ENCODE assay signal across 7 mouse cellular contexts in genomic region chr4:98108676-98109016, GRCm38 (mm10).
DNase-seq lines count a peak whose midpoint lies in the region; ATAC-seq lines count a peak whose summit lies in the region.

No protein-coding gene starts in this region.

- H3K27me3 ChIP-seq in forebrain, embryonic 14.5 days (replicated peaks; ENCODE audit: control insufficient read depth, insufficient read depth, low read length) = no peaks in the 10 kb centered on the region
- H3K27me3 ChIP-seq in limb, embryonic 12.5 days = no peaks in the 10 kb centered on the region
- no peaks in the 10 kb centered on the region for H3K27me3 ChIP-seq in neural tube, embryonic 14.5 days (ENCODE audit: control insufficient read depth, insufficient read depth, low read length)

- peak overlapping the region; percentile 94 for H3K27ac ChIP-seq in forebrain, embryonic 14.5 days (ENCODE audit: low read depth, low read length)
- H3K27ac ChIP-seq in limb, embryonic 12.5 days = peak overlapping the region; percentile 94
- peak overlapping the region; percentile 80 for H3K27ac ChIP-seq in neural tube, embryonic 14.5 days (ENCODE audit: low read depth, low read length)

- H3K36me3 ChIP-seq in forebrain, embryonic 14.5 days (ENCODE audit: control insufficient read depth, insufficient read depth, low read length) = peaks cover 3% of the 10 kb centered on the region; the same call in 1 of the 2 replicates
- H3K36me3 ChIP-seq in limb, embryonic 12.5 days = peaks cover 6% of the 10 kb centered on the region
- H3K36me3 ChIP-seq in neural tube, embryonic 14.5 days (ENCODE audit: control insufficient read depth, insufficient read depth, low read length) = no peaks in the 10 kb centered on the region

- no peaks in the 10 kb centered on the region for H3K9me3 ChIP-seq in forebrain, embryonic 14.5 days (replicated peaks; ENCODE audit: control insufficient read depth, low read length)
- no peaks in the 10 kb centered on the region for H3K9me3 ChIP-seq in limb, embryonic 12.5 days
- no peaks in the 10 kb centered on the region for H3K9me3 ChIP-seq in neural tube, embryonic 14.5 days (ENCODE audit: control insufficient read depth, low read length)

- peaks cover 53% of the 10 kb centered on the region for H3K4me1 ChIP-seq in forebrain, embryonic 14.5 days (ENCODE audit: control insufficient read depth, insufficient read depth, low read length)
- H3K4me1 ChIP-seq in limb, embryonic 12.5 days (replicated peaks) = peaks cover 62% of the 10 kb centered on the region
- peaks cover 22% of the 10 kb centered on the region for H3K4me1 ChIP-seq in neural tube, embryonic 14.5 days (ENCODE audit: control insufficient read depth, insufficient read depth, low read length)

- DNase-seq in CD4-positive, CD25-positive, alpha-beta regulatory T cell, adult 2 months (ENCODE audit: low read depth, low spot score) = peak; percentile 42
- DNase-seq in forebrain, embryonic 14.5 days (ENCODE audit: low spot score) = peak; percentile 96
- DNase-seq in right cerebral cortex, postnatal 14 days = no peak

- H3K9ac ChIP-seq in forebrain, embryonic 14.5 days (ENCODE audit: low read length) = no peak overlapping the region
- H3K9ac ChIP-seq in limb, embryonic 12.5 days (replicated peaks) = no peak overlapping the region
- no peak overlapping the region for H3K9ac ChIP-seq in neural tube, embryonic 14.5 days (replicated peaks; ENCODE audit: low read depth, low read length)

- H3K4me3 ChIP-seq in forebrain, embryonic 14.5 days (ENCODE audit: low read depth, low read length) = no peak overlapping the region
- no peak overlapping the region for H3K4me3 ChIP-seq in limb, embryonic 12.5 days (replicated peaks)
- H3K4me3 ChIP-seq in neural tube, embryonic 14.5 days (ENCODE audit: low read depth, low read length) = no peak overlapping the region

- WGBS in forebrain, embryonic 14.5 days = 1% methylated on average over 4 of the region's 4 CpGs
- WGBS in limb, embryonic 12.5 days = 8% methylated on average over 4 of the region's 4 CpGs
- WGBS in neural tube, embryonic 14.5 days = under 1% methylated on average over 4 of the region's 4 CpGs

- peak overlapping the region; percentile 30 for H3K4me2 ChIP-seq in forebrain, embryonic 14.5 days (ENCODE audit: low read length)
- H3K4me2 ChIP-seq in limb, embryonic 12.5 days = peak overlapping the region; percentile 21; the same call in 1 of the 2 replicates
- H3K4me2 ChIP-seq in neural tube, embryonic 14.5 days (ENCODE audit: low read depth, low read length) = no peak overlapping the region

- peak; percentile 40 for ATAC-seq in CD4-positive, CD25-positive, alpha-beta regulatory T cell, adult 4 months
- ATAC-seq in forebrain, embryonic 14.5 days = peak; percentile 95
- peak; percentile 67 for ATAC-seq in limb, embryonic 12.5 days (ENCODE audit: insufficient number of reproducible peaks, insufficient read depth, low FRiP score, low TSS enrichment, low read depth)
- peak; percentile 92 for ATAC-seq in neural tube, embryonic 14.5 days (ENCODE audit: low read depth)
- ATAC-seq in activated CD4-positive, CD25-positive, alpha-beta regulatory T cell, adult 4 months = no peak
